Mouse (Mus musculus): ENCODE measurements at regions not wholly inside any gene's neighbourhood (a gene's known extent, or its start where the extent isn't known, plus 50 kb on each side); places are given as distances from the start of the nearest gene placed in this dataset.
A peak's percentile ranks its signal among the peaks of the same experiment; 100 is the strongest.

DNA sequence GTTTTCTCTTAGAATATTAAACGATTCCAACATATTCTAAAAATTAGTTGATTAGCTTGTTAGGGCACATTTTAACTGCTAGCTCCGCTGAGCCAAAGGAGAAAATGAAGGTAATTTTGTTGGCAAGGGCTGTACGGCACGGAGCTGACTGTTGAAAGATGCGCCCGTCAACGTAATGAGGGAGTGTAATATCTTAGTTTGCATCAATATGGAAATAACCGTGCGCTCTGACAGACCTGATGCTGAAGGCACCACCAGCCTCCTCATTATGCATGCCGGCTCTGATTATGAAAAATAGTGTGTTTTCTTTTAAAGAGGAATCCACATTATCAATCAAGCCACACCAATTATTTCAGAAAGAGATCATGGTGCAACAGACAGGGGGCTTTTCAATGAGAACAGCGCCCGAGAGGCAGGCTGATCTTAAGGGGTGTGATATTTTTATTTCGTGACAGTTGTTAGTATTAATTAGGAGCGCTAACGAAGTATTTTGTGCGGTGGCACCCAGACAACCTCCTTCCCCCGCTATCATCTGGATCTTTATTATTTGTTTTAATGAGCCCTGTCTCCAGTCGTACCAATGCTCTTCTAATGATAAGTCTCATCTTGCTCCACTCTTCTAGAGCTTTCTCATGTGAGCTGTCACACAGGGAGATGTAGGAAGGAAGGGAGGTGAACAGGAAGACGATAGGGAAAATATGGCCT lies 99.9 kb upstream of the Ctbp2 start:
- no peak for DNase-seq

DNA sequence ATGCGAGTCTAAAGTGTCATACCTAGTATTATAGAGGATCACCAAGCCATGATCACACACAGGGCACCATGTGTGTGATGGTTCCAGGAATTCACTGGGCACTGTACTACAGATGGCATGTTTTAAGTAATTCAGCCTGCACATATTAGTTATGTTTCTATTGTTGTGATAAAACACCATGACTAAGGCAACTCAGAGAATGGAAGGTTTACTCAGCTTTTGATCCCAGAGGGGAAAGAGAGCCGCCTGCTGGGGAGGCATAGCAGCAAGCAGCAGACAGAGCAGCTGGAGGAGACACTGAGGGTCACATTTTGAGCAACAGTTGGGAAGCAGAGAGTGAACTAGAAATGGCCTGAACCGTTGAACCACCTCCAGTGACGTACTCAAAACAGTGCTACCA lies 88.2 kb upstream of the Ctbp2 start:
- DNase-seq: no peak

DNA sequence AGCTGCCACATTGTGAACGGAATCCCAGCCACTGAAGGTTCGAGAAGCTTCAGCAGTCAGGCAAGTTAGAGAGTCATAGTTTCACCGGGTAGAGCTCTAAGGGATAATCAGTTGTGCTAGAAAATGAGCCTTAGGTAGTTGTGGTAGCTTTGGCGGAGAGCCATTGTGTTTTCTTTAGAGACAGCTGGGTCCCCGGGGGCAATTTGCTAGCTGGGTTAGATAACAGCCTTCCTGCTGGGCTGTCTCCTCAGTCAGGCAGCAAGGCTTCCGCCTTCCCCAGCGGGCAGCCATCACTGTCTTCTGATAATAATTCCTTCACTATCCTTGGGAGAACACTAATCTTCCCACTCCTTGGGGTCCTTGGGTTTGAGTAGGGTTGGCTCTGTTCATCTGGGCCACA lies 81.5 kb upstream of the Ctbp2 start:
- peak; percentile 8 for DNase-seq

DNA sequence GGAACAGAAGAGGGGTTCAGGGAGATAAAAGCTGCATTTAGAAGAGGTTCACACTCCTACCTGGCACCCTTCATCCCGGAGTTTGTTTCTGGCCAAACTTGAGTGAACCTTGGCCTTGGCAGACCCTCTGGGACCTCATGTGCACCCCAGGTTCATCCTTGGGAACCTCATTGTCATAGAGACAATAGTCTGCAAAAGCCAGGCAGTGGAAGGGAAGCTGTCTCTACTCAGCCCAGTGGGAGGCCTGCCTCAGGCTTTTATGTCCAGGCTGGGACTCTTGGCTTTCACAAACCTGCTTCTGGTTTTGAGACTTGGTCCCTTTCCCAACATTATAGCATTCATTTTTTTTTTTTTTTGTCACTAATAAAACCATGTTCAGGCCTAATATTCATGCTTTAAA lies 80.3 kb upstream of the Ctbp2 start:
- DNase-seq: no peak

DNA sequence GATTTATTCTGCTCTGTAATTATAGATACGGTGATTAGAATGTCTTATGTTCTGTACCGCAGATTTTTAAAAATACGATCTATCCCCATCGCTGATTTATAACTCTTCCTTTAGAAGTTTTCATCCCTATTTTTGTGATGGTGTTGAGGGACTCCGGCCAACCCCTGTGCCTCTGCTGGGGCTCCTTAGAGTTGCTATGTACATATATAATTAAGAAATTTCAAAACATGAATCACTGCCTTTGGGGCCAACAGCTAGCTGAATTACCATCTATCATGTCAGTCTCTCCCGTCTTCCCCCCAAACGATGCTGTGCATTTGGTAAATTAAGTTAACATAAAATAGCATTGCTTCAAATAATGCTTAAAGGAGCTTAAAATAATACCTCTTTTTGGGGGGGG lies 79.8 kb upstream of the Ctbp2 start:
- no peak for DNase-seq

DNA sequence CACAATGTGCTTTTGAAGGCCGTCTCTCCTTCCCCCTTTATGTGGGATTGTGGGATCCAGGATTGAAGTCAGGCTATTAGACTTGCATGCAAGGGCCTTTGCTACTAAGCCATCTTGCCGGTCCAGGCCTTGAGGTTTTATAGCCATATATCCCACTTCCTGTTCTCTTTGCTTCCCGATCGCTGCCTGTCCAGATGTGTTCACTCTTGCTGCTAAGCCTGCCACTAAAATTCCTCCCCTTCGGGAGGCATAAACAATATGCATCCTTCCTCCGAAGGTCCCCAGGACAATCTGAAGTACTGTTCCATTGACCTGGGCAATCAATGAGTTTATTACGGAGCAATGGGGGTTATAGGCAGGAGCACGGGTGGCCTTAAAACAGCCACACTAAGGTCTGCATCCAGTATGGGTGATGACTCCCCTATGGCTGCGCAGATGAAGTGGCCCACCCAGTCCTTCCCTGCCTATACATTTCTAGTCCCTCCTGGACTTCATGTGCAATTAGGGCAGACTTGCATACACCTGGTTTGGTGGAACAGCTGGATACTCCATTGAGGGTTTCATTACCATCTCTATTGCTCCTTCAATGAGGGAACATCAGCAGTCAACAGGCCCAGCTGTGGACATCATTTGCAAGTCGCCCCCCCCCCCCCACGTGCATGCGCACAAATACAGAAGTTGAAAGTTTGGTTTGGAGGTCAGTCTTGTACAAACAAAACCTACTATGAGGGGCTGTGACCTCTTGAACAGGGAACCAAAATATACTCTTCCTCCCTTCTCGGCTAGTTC lies 78.1 kb upstream of the Ctbp2 start:
- no peak for DNase-seq

DNA sequence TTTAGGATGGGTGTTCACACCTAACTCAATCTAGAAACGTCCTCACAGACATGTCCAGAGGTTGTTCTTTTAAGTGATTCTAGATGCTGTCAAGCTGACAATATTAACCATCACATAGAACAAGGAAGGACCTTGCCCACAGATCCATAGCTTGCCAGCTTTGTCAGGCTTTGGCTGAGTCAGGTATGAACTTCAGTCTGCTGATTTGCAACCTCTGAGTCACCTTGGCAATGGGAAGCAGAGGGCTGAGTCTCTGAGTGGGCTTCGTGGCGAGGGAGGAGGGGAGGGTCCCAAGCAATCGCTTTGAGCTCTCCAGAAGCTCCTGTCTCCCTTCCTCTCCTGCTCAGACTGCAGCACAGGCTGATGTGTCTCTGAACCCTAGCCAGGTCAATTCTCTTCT lies 74.9 kb upstream of the Ctbp2 start:
- DNase-seq: no peak

DNA sequence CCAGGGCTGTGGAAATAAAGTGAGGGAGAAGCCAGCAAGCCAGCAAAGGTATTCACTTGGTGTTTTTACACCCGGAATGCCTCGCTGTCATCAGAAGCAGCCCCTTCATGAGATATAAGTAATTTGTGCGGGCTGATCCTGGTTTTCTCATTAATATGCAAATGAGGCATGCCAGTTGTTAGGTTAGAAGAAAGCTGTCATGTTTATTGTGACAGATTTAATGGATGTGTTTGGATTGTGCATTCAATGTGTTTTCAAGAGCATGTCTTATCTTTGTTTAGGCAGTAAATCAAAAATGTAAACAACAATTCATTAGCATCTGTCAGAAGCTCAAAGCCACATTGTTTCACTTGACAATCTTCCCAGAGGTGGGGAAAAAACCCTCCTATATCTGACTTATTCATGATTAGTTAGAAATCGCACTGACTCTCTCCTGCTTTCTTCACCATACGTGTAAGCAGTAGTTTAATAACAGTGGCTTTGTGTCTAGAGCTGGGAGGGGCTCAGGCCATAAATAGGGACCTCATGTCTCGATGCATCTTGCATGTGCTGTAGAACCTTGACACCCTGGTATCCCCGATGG lies 65.8 kb upstream of the Ctbp2 start:
- DNase-seq: no peak

DNA sequence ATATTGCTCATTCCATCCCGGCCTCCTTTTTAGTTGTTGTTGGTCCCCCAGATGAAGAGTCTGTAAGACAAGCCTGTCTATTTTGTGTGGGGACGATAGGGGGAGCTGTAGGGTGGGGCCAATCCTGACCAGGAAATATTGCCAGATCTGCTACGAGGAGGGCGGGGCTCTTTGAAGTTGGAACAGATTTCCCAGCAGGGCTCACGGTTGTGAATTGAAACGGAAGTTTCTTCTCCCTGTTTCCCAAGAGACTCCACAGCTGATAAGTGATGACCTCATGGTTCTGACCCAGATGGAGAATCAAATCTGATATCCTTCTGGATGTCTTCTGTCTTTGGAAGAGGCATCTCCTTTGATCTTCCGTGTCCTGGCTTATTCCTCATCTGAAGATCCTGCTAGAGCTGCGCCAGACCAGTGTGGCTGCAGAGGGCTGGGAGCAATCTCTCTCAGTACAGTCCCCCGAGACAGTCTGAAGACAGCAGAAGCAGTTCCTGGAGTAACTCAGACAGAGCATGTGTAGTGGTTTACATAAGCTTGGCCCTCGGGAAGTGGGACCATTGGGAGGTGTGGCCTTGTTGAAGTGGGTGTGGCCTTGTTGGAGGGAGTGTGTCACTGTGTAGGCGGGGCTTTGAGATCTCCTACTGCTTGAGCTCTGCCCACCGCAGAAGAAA lies 61.9 kb upstream of the Ctbp2 start:
- peak; percentile 77 for DNase-seq

DNA sequence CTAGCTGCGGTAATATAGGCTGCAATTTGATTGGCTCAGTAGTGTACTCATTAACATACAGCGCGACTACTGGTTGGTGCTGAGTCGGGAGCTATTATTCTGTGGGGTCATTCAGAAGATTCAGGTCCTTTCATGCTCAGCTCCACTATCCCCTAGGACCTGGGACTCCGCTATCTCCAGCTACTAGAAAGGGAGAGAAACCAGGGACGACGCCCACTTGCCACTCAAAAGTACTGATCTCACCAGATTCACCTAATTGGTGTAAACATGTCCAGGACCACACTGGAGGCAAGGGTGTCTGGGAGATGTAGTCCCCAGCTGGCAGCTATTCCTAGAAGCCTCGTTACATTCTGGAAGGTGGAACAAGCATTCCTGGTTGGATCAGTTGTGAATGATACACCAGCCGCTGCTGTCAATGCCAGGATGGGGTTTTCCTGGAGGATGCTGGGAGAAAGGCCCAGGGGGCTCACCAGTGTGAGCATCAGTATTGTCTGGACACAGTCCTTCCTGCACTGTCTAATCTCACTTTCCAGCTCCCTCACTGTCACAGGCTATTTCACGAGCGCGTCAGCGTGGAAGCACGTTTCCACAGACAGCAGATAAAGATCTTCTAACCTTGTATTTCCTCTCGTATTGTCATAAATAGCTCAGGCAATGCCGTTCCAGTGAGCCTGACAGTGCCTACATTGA lies 60.9 kb upstream of the Ctbp2 start:
- DNase-seq: no peak

DNA sequence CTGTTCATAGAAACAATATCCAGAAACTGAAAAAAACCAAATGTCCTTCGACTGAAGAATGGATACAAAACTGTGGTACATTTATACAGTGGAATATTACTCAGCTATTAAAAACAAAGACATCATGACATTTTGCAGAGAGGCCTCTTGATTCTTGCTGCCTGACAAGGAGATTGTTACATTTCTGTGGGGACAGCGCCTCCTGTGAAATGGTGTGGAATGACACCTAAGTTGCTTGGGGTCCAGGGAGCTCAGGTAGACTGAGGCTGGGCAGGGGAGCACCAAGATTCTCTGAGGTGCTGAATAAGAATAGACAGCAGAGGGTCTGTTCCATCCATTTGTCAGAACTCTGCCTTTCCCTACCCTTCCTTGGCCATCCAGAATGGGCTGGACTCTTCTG lies 57.2 kb upstream of the Ctbp2 start:
- DNase-seq: no peak

DNA sequence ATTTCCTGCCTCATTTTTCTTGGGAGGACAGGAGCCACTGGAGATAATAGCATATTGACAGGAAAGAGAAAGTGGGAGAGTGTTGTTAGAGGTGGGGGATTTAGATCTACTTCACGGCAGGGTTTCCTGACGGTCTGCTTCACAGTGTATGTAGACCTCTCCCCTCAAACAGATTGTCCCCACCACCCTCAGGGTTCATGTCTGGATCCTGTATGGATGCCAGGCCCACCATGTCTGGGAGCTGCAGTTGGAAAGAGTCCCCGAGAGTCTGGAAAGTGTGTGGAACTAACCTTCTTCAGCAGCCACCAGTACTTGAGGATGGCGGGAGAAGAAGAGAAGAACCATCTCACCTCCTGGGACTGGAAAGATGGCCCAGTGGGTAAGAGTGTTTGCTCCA lies 53.0 kb upstream of the Ctbp2 start:
- DNase-seq: no peak

DNA sequence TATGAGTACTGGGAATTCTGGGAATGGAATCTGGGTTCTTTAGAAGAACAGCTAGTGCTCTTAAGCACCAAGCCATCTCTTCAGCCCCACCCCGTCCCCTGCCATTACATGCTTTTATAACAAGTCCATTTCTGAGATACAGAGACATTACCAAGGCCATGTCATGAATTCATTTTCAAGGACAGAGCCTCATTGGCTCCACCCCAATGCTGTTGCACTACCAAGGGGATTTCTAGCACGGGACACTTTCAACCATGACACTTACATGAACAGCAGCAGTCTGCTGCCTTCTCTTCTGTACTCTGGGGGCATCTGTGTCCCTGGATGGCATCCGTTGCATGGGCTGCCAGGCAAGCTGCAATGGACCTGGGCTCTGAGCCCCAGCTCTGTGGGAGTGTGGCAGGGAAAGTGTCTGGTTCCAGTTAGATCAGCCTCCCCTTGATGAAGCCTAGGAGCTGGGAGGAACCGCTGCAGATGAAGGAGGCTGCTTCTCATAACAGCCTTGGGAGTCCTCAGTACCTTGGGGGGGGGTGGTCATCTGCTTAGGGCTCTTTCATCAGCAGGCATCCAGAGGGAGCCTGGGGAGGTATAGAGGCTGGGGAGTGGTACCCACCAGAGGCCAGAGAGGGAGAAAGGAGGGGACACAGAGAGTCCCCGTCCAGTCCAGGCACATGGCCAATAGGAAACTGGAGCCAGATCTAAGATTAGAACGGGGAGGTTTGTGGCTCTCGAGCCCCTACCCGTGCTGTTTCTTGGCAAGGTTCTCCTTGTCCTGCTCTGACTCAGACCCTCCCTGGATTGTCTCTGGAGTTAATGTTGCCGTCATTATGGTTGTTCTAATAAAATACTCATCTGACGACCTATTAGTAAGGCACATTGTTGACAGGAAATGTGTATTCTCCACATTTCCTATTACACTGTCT lies 52.4 kb upstream of the Ctbp2 start:
- DNase-seq: peak; percentile 54
